Mouse (Mus musculus) intestine, embryonic 14.5 days (tissue): ENCODE data around the gene Ldlrad3. TPM values are rescaled to one million over a fixed set of nuclear protein-coding genes. Genes with fewer than 3 reads are reported as not detected.
A peak's percentile ranks its signal among the peaks of the same experiment; 100 is the strongest.

Source experiments
- ATAC-seq: fragments of 200-750 bp; cut with Nextera tagmentation; replicated peaks from 2 replicates; pipeline ENCODE4 v1.8.0; 2017; ENCODE audit warnings: low read depth, moderate number of reproducible peaks, moderate TSS enrichment, moderate library complexity; ENCODE audit not compliant: low FRiP score, low TSS enrichment
- DNase-seq: peaks from one replicate; pipeline ENCODE4 v3.0.0-alpha.2; 2018; ENCODE audit warnings: low spot score
- H3K27ac ChIP-seq: fragments of 300-500 bp; sonication (generic); 2 replicates; pipeline ENCODE4 v1.5.1; 2014; ENCODE audit warnings: low read depth, mild to moderate bottlenecking, control low read depth
- H3K27me3 ChIP-seq: fragments of 300-500 bp; sonication (generic); replicated peaks from 2 replicates; pipeline ENCODE4 v1.6.1; 2014; ENCODE audit warnings: low read length, control low read depth; ENCODE audit not compliant: control insufficient read depth, insufficient read depth
- H3K36me3 ChIP-seq: fragments of 300-500 bp; sonication (generic); 2 replicates; pipeline ENCODE4 v1.6.1; 2014; ENCODE audit warnings: low read length, control low read depth; ENCODE audit not compliant: control insufficient read depth, insufficient read depth
- H3K4me1 ChIP-seq: fragments of 300-500 bp; sonication (generic); replicated peaks from 2 replicates; pipeline ENCODE4 v1.6.1; 2014; ENCODE audit warnings: low read length, control low read depth, mixed read lengths; ENCODE audit not compliant: control insufficient read depth, insufficient read depth
- H3K4me2 ChIP-seq: fragments of 300-500 bp; sonication (generic); 2 replicates; pipeline ENCODE4 v1.6.1; 2014; ENCODE audit warnings: low read length
- H3K4me3 ChIP-seq: fragments of 300-500 bp; sonication (generic); 2 replicates; pipeline ENCODE4 v1.5.1; 2014; ENCODE audit warnings: low read depth, low read length, control low read depth, mixed read lengths
- H3K9ac ChIP-seq: fragments of 300-500 bp; sonication (generic); 2 replicates; pipeline ENCODE4 v1.6.1; 2014; ENCODE audit warnings: mild to moderate bottlenecking, low read length
- H3K9me3 ChIP-seq: fragments of 300-500 bp; sonication (generic); 2 replicates; pipeline ENCODE4 v1.6.1; 2016; ENCODE audit warnings: low read length, control low read depth; ENCODE audit not compliant: control insufficient read depth
- WGBS: fragments of 180-500 bp; shearing (Covaris S2); extraction: QIAGEN DNeasy Blood & Tissue Kit; methylation state at CpG from one replicate; pipeline ENCODE4 v1.1.7; 2014; 5-methylcytosine and 5-hydroxymethylcytosine counted together
- polyA plus RNA-seq: library from polyadenylated mRNA; unstranded; fragments of >200 nt; fragmentation: Nextera tagmentation; extraction: Ambion mirVana; gene quantifications from 2 replicates; pipeline ENCODE4 v1.2.1, GENCODE M21; 2014

Gene Ldlrad3
- polyA plus RNA-seq, 1 experiment from 2014 or later = 31.0 TPM

- no peak for ATAC-seq
- no peaks in the 10 kb centered on the region for H3K9me3 ChIP-seq
- WGBS = 0% methylated on average over 1 of the region's 1 CpGs
- no peaks in the 10 kb centered on the region for H3K36me3 ChIP-seq
- H3K4me3 ChIP-seq = no peak overlapping the region
- no peak overlapping the region for H3K4me2 ChIP-seq
- DNase-seq = no peak
- H3K27me3 ChIP-seq = no peaks in the 10 kb centered on the region
- H3K4me1 ChIP-seq = peaks cover 66% of the 10 kb centered on the region
- no peak overlapping the region for H3K9ac ChIP-seq
- H3K27ac ChIP-seq = no peak overlapping the region
Observed at GRCm38 (mm10) chr2:102001661-102002060, 184.5 kb downstream of the Ldlrad3 start.

GRCm38 (mm10) chr2:101998911-101999572 lies 187.1 kb downstream of the Ldlrad3 start:
- Histone ChIP-seq H3K4me1 (peaks cover 40% of the 10 kb centered on the region), H3K9me3 (no peaks in the 10 kb centered on the region), H3K4me2 (no peak overlapping the region), H3K27me3 (no peaks in the 10 kb centered on the region), H3K9ac (no peak overlapping the region), H3K4me3 (no peak overlapping the region), H3K27ac (0 out of 2 replicates have a peak overlapping the region, but pooled peaks have one; percentile 6), H3K36me3 (no peaks in the 10 kb centered on the region)
- peak; percentile 61 for DNase-seq
- no peak for ATAC-seq
- 38% methylated on average over 11 of the region's 11 CpGs for WGBS

DNA sequence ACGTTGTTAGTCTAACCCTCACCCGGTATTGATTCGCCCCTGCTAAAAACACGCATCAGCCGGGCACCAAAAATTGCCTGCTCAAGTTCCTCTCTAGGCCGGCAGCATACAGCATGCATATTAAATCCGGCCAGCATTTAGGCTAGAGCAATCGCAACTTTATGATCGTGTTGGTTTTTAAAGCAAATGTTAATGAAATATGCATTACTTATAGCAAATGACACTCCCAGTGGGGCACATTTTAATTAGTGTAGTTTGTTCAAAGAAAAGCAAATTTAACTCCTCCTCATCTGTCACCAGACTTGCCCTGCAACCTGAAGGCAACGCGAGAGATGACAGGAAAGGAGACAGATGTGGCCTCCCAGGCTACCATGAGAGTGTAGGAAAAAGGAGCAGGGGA lies 189.2 kb downstream of the Ldlrad3 start:
- H3K9me3 ChIP-seq = no peaks in the 10 kb centered on the region
- no peak overlapping the region for H3K4me2 ChIP-seq
- 82% methylated on average over 11 of the region's 11 CpGs for WGBS
- H3K9ac ChIP-seq = no peak overlapping the region
- no peaks in the 10 kb centered on the region for H3K27me3 ChIP-seq
- no peaks in the 10 kb centered on the region for H3K36me3 ChIP-seq
- peaks cover 21% of the 10 kb centered on the region for H3K4me1 ChIP-seq
- no peak overlapping the region for H3K4me3 ChIP-seq
- no peak for DNase-seq
- H3K27ac ChIP-seq = no peak overlapping the region
- ATAC-seq = no peak

DNA sequence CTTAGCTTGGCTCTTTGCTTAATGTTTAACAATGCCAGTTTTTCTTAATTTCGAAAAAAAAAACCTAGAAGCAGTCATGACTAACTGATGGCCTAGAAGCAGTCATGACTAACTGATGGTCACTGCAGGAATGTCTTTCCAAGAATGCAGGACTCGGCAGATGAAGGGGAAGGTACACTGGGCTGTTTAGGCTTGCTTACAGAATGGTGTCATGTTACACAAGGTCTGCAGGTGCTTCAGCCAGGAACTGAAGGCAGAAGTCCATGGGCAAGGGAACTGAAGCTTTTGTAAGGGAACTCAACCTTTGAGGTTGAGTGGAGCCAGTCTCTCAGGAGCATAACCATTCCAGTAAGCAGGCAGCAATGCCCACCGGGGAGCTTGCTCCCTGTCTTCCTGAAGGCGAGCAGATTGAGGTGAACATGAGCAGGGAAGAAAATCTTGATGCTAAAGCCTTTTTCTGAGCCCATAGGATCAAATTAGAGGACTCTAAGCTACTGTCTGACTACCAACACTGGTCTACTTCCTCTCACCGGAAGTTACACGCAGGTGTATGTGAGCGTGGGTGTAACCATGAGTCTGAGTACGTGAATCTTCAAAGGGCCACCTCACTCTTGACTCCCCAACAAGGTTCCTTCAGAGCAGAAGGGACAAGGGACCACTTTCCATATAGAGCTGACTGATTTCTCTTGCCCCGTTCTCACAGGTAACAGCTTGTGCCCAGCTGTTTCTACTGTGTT lies 193.4 kb downstream of the Ldlrad3 start:
- no peak overlapping the region for H3K27ac ChIP-seq
- WGBS = 81% methylated on average over 9 of the region's 9 CpGs
- H3K9ac ChIP-seq = no peak overlapping the region
- ATAC-seq (no peak), DNase-seq (no peak)
- H3K4me1 ChIP-seq = 0 out of 2 replicates have a peak, but pooled peaks cover 4% of the 10 kb centered on the region
- no peaks in the 10 kb centered on the region for H3K9me3 ChIP-seq
- no peaks in the 10 kb centered on the region for H3K27me3 ChIP-seq
- no peak overlapping the region for H3K4me2 ChIP-seq
- no peaks in the 10 kb centered on the region for H3K36me3 ChIP-seq
- H3K4me3 ChIP-seq = no peak overlapping the region

DNA sequence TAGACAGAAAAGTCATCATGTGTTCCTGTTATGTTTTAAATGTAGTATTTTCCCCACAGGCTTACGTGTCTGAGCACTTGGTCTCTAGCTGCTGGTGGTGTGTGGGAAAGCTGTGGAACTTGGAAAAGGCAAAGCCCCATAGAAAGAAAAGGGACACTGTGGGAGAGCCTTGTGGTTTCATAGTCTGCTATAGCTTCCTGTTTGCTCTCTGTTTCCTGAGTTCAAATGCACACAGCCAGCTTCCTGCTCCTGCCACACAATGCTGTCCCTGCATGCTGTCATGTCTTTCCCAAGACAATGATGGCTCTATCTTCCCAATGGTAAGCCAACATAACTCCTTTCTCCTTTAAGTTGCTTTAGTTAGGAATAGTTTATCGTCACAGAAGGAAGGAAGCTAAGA lies 194.5 kb downstream of the Ldlrad3 start:
- DNase-seq = no peak
- Histone ChIP-seq H3K27ac (no peak overlapping the region), H3K36me3 (no peaks in the 10 kb centered on the region), H3K4me3 (no peak overlapping the region), H3K27me3 (no peaks in the 10 kb centered on the region), H3K9ac (no peak overlapping the region), H3K4me1 (0 out of 2 replicates have a peak, but pooled peaks cover 4% of the 10 kb centered on the region), H3K9me3 (no peaks in the 10 kb centered on the region), H3K4me2 (no peak overlapping the region)
- no peak for ATAC-seq
- WGBS = 69% methylated on average over 2 of the region's 2 CpGs

GRCm38 (mm10) chr2:101986344-101987087 lies 199.7 kb downstream of the Ldlrad3 start:
- Histone ChIP-seq H3K27me3 (no peaks in the 10 kb centered on the region), H3K9me3 (no peaks in the 10 kb centered on the region), H3K27ac (no peak overlapping the region), H3K9ac (no peak overlapping the region), H3K36me3 (no peaks in the 10 kb centered on the region), H3K4me3 (no peak overlapping the region), H3K4me1 (peaks cover 16% of the 10 kb centered on the region), H3K4me2 (no peak overlapping the region)
- WGBS = 81% methylated on average over 3 of the region's 3 CpGs
- ATAC-seq (no peak), DNase-seq (peak; percentile 47)

- H3K9ac ChIP-seq = no peak overlapping the region
- no peaks in the 10 kb centered on the region for H3K9me3 ChIP-seq
- H3K36me3 ChIP-seq = no peaks in the 10 kb centered on the region
- H3K27ac ChIP-seq = no peak overlapping the region
- no peak overlapping the region for H3K4me3 ChIP-seq
- DNase-seq = peak; percentile 38
- WGBS = 85% methylated on average over 9 of the region's 9 CpGs
- peaks cover 19% of the 10 kb centered on the region for H3K4me1 ChIP-seq
- H3K27me3 ChIP-seq = no peaks in the 10 kb centered on the region
- no peak overlapping the region for H3K4me2 ChIP-seq
- ATAC-seq = no peak
Observed at GRCm38 (mm10) chr2:101983853-101984543, 202.2 kb downstream of the Ldlrad3 start.

- H3K9me3 ChIP-seq = no peaks in the 10 kb centered on the region
- H3K27me3 ChIP-seq = no peaks in the 10 kb centered on the region
- H3K4me3 ChIP-seq = no peak overlapping the region
- ATAC-seq (no peak), DNase-seq (peak; percentile 42)
- peaks cover 24% of the 10 kb centered on the region for H3K4me1 ChIP-seq
- WGBS = 50% methylated on average over 15 of the region's 15 CpGs
- H3K9ac ChIP-seq = no peak overlapping the region
- H3K27ac ChIP-seq = 0 out of 2 replicates have a peak overlapping the region, but pooled peaks have one; percentile 1
- H3K36me3 ChIP-seq = no peaks in the 10 kb centered on the region
- no peak overlapping the region for H3K4me2 ChIP-seq
Observed at GRCm38 (mm10) chr2:101983082-101983852, 202.9 kb downstream of the Ldlrad3 start.
